Mouse (Mus musculus): ENCODE results near the gene Gramd2. TPM values are rescaled to one million over a fixed set of nuclear protein-coding genes. Genes with fewer than 3 reads are reported as not detected.
A peak's percentile ranks its signal among the peaks of the same experiment; 100 is the strongest.

The Gramd2 gene
- total and polyA plus RNA-seq, 2 experiments = 0.06 TPM; not detected in 1

DNA sequence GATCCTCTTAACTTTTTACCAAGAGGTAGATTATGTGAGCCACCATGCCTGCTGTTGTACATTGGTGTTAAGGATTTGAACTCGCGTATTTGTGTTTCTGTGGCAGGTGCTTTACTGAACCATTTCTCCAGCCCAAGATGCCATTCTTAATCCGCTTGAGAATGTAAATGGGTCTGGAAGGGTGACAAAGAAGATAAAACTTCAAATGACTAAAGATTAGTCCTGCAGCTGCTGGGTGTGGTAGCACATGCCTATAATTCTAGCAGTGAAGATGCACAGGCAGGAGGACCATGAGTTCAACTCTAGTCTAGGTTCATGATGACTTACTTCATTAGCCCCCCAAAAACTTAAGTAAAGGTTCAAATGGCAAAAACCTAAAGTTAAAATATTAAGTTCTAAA is 64.0 kb downstream of the Gramd2 start:
- no peak overlapping the region for H3K27ac ChIP-seq (replicated peaks; ENCODE audit: insufficient read depth, low read depth, low read length)
- no peak overlapping the region for H3K4me3 ChIP-seq (ENCODE audit: insufficient read depth, low read depth, low read length)
- no peak for TF ChIP-seq CTCF (IDR thresholded peaks at IDR 0.05; ENCODE audit: low read depth, low read length)
- TF ChIP-seq POLR2A (IDR thresholded peaks at IDR 0.05; ENCODE audit: extremely low read depth, insufficient read depth, low read length) = no peak
- no peaks in the 10 kb centered on the region for H3K4me1 ChIP-seq (ENCODE audit: control insufficient read depth, insufficient read depth, low read length)
- no peak overlapping the region for H3K9ac ChIP-seq (ENCODE audit: low read depth, low read length)
- no peaks in the 10 kb centered on the region for H3K36me3 ChIP-seq (ENCODE audit: control insufficient read depth, insufficient read depth, low read length)
- DNase-seq (ENCODE audit: extremely low read depth, low read depth, low spot score) = no peak
- no peaks in the 10 kb centered on the region for H3K27me3 ChIP-seq (ENCODE audit: control insufficient read depth, insufficient read depth, low read length)
- no peaks in the 10 kb centered on the region for H3K79me2 ChIP-seq (ENCODE audit: control insufficient read depth, insufficient read depth, low read length)
- 95% methylated on average over 3 of the region's 3 CpGs for WGBS

DNA sequence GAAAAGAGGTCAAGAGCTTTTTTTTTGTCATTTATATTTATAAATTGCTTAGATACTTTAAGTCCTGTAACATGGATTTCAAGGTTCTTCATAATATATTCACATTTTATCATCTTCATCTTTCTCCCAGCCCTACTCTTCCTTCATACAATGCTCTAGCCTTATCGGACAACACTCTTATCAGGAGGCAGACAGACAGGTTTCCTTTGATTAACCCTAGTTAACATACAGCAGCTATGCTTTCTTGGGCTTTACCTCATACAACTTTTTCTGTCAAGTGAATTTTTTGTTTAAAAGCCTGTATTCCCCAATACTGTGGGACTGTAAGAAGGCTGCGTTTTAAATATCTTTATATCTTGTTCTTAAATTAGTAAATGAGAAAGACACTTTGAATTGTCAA is 68.4 kb downstream of the Gramd2 start:
- TF ChIP-seq POLR2A (IDR thresholded peaks at IDR 0.05; ENCODE audit: extremely low read depth, insufficient read depth, low read length) = no peak
- no peak for TF ChIP-seq CTCF (IDR thresholded peaks at IDR 0.05; ENCODE audit: low read depth, low read length)
- DNase-seq (ENCODE audit: extremely low read depth, low read depth, low spot score) = no peak
- H3K27ac ChIP-seq (replicated peaks; ENCODE audit: insufficient read depth, low read depth, low read length) = no peak overlapping the region
- no peaks in the 10 kb centered on the region for H3K36me3 ChIP-seq (ENCODE audit: control insufficient read depth, insufficient read depth, low read length)
- WGBS = 66% methylated on average over 2 of the region's 2 CpGs
- no peak overlapping the region for H3K4me3 ChIP-seq (ENCODE audit: insufficient read depth, low read depth, low read length)
- H3K27me3 ChIP-seq (ENCODE audit: control insufficient read depth, insufficient read depth, low read length) = no peaks in the 10 kb centered on the region
- no peaks in the 10 kb centered on the region for H3K79me2 ChIP-seq (ENCODE audit: control insufficient read depth, insufficient read depth, low read length)
- no peak overlapping the region for H3K9ac ChIP-seq (ENCODE audit: low read depth, low read length)
- no peaks in the 10 kb centered on the region; the same call in 1 of the 2 replicates for H3K4me1 ChIP-seq (ENCODE audit: control insufficient read depth, insufficient read depth, low read length)

DNA sequence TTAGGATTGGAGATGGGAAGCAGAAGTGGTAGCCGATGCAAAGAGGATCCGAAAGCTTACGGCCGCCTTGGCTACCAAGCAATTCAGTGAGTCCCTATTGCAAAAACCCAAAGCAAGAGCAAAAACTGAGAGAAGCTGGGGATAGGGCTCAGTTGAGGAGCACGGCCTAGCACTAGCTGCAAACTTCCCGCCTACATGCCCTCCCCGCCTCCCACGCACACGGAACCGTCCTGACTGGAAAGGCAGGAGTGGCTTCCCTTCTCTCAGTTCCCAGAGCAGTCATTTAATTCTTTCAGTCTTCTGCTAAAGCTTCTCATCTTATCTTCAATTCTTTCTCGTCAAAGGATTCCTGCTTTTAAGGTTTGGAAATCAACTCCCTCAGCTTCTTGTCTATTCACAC is 69.0 kb downstream of the Gramd2 start:
- H3K79me2 ChIP-seq (ENCODE audit: control insufficient read depth, insufficient read depth, low read length) = no peaks in the 10 kb centered on the region
- no peak overlapping the region for H3K4me3 ChIP-seq (ENCODE audit: insufficient read depth, low read depth, low read length)
- no peak overlapping the region for H3K27ac ChIP-seq (replicated peaks; ENCODE audit: insufficient read depth, low read depth, low read length)
- no peaks in the 10 kb centered on the region; the same call in 1 of the 2 replicates for H3K4me1 ChIP-seq (ENCODE audit: control insufficient read depth, insufficient read depth, low read length)
- no peak for TF ChIP-seq CTCF (IDR thresholded peaks at IDR 0.05; ENCODE audit: low read depth, low read length)
- no peak for TF ChIP-seq POLR2A (IDR thresholded peaks at IDR 0.05; ENCODE audit: extremely low read depth, insufficient read depth, low read length)
- H3K36me3 ChIP-seq (ENCODE audit: control insufficient read depth, insufficient read depth, low read length) = no peaks in the 10 kb centered on the region
- H3K27me3 ChIP-seq (ENCODE audit: control insufficient read depth, insufficient read depth, low read length) = no peaks in the 10 kb centered on the region
- WGBS = 77% methylated on average over 11 of the region's 11 CpGs
- peak; percentile 31 for DNase-seq (ENCODE audit: extremely low read depth, low read depth, low spot score)
- no peak overlapping the region for H3K9ac ChIP-seq (ENCODE audit: low read depth, low read length)

DNA sequence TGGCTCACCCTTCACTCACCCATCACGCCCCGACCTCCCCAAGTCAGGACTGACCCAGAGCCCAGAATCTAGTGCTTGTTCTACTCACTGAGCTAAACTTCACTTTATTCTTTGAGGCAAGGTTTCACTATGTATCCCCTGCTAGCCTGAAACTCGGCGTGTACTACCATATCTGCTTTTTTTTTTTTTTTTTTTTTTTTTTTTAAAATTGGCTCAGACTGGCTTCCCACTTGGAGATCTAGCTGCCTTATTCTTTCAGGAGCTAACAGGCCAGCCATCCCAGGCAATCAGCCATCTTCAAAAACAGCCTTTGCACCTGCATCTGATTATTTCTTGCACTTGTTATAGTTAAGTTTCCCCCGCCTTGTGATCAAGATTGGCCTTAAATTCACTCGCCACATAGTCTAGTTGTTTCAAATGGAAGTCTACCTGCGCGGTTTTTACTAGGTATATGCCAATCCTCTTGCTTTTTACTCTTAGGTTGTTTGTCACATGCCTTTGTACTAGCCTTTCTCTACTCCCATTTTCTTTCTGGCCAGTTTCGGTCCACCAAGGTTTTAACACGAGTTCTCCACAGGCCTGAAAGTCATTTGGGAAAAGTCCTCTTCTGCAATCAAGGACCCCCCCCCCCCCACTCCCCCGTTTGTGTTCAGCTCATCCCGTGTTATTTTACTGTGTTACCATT is 69.8 kb downstream of the Gramd2 start:
- WGBS = 37% methylated on average over 12 of the region's 12 CpGs
- DNase-seq (ENCODE audit: extremely low read depth, low read depth, low spot score) = no peak
- peak overlapping the region; percentile 51; the same call in 1 of the 2 replicates for H3K27ac ChIP-seq (replicated peaks; ENCODE audit: insufficient read depth, low read depth, low read length)
- H3K4me1 ChIP-seq (ENCODE audit: control insufficient read depth, insufficient read depth, low read length) = no peaks in the 10 kb centered on the region; the same call in 1 of the 2 replicates
- H3K9ac ChIP-seq (ENCODE audit: low read depth, low read length) = no peak overlapping the region
- no peaks in the 10 kb centered on the region for H3K36me3 ChIP-seq (ENCODE audit: control insufficient read depth, insufficient read depth, low read length)
- no peaks in the 10 kb centered on the region for H3K27me3 ChIP-seq (ENCODE audit: control insufficient read depth, insufficient read depth, low read length)
- peak overlapping the region; percentile 52; the same call in 1 of the 2 replicates for H3K4me3 ChIP-seq (ENCODE audit: insufficient read depth, low read depth, low read length)
- H3K79me2 ChIP-seq (ENCODE audit: control insufficient read depth, insufficient read depth, low read length) = no peaks in the 10 kb centered on the region
- TF ChIP-seq POLR2A (IDR thresholded peaks at IDR 0.05; ENCODE audit: extremely low read depth, insufficient read depth, low read length) (no peak), CTCF (IDR thresholded peaks at IDR 0.05; ENCODE audit: low read depth, low read length) (no peak)

DNA sequence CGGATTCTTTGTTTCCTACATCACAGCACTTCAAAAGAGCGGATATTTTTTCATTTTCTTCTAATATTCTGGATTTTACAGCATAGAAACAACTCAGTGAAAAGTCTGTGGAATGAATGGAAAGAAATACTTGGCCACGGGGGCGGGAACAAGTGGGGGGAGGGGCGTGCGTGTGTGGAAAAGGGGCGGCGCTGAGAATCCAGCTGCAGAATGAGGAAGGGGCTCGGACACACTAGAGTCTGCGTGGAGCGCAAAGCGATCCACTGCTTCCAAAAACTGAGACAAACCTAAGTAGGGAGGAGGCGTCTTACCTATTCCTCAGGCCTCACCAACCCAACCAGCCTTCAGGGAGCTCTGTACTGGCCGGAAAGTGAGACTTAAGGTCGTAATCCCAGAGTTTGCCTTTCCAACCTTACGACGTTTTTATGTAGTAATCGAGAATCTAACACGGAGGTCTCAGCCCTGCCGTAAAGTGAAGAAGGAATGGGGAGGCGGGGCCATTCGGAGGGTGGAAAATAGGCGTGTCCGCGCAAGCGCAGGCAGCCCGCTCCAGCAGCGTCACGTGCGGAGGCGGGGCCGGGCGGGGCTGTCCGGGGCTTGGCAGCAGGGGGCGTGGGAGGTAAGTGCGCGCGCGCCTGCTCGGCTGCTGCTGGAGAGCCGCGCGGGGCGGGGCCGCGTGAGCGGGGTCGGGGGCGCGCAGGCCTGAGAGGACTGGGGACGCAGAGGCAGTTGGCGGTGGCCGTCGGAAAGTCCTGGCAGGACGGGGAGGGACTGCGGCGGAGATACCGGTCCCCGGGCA is 70.5 kb downstream of the Gramd2 start, which contains the start of the genes Senp8 and Myo9a:
Gene Senp8 (minus strand): TSS at position 444 of the 799 bp plus-strand sequence.
Gene Myo9a (plus strand): TSS at position 630 of the 799 bp plus-strand sequence.
- Histone ChIP-seq H3K4me1 (ENCODE audit: control insufficient read depth, insufficient read depth, low read length) (no peaks in the 10 kb centered on the region; the same call in 1 of the 2 replicates), H3K27ac (replicated peaks; ENCODE audit: insufficient read depth, low read depth, low read length) (peak within 1 kb of the TSS; percentile 86), H3K9ac (ENCODE audit: low read depth, low read length) (peak within 1 kb of the TSS; percentile 83), H3K4me3 (ENCODE audit: insufficient read depth, low read depth, low read length) (peak within 1 kb of the TSS; percentile 87), H3K36me3 (ENCODE audit: control insufficient read depth, insufficient read depth, low read length) (no peaks in the 10 kb centered on the region), H3K27me3 (ENCODE audit: control insufficient read depth, insufficient read depth, low read length) (no peaks in the 10 kb centered on the region), H3K79me2 (ENCODE audit: control insufficient read depth, insufficient read depth, low read length) (no peaks in the 10 kb centered on the region)
- WGBS = under 1% methylated on average over 56 of the region's 59 CpGs
- TF ChIP-seq POLR2A (IDR thresholded peaks at IDR 0.05; ENCODE audit: extremely low read depth, insufficient read depth, low read length) (no peak), CTCF (IDR thresholded peaks at IDR 0.05; ENCODE audit: low read depth, low read length) (0 out of 2 replicates have a peak, but pooled peaks have one; percentile 1)
- DNase-seq (ENCODE audit: extremely low read depth, low read depth, low spot score) = peak; percentile 95

All from liver, adult 2 months (tissue).